ENCODE assay signal across 35 mouse cellular contexts in the genomic region with DNA sequence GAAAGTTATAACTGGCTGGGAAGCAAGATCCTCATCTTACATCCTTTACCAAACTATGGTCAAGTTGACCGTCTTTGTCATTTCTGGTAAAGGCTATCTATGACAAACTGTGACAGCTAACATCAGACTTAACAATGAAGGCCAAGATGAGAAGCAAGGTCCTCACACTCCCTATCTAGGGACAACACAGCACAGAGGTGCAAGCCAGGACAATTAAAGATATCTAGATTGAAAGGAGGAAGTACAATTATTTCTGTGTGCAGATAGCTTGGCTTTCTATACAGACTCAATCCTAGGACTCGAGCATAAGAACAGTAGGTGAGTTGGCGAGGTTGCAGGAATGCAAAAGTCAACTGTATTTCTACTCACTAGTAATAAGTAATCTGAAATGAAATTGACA. TPM values are rescaled to one million over a fixed set of nuclear protein-coding genes. Genes with fewer than 3 reads are reported as not detected.
"Had no signal": no experiment of that assay in that cellular context is flagged by ENCODE, and none has a peak within 500 bp of the region (broad histone marks: within the 10 kb centered on the region; RNA-seq: fewer than 3 reads in every experiment).

No protein-coding gene starts in this region.

- H3K9ac ChIP-seq: heart, embryonic 12.5 days; heart, embryonic 13.5 days; heart, embryonic 15.5 days; hindbrain, embryonic 12.5 days; hindbrain, embryonic 13.5 days; hindbrain, embryonic 14.5 days; hindbrain, embryonic 15.5 days; intestine, embryonic 15.5 days; kidney, embryonic 15.5 days had no signal

- H3K27me3 ChIP-seq: heart, embryonic 12.5 days; heart, embryonic 13.5 days; heart, embryonic 15.5 days; hindbrain, embryonic 12.5 days; hindbrain, embryonic 13.5 days; hindbrain, embryonic 15.5 days; intestine, embryonic 15.5 days; kidney, embryonic 15.5 days had no signal

- H3K4me3 ChIP-seq: heart, embryonic 12.5 days; heart, embryonic 13.5 days; heart, embryonic 15.5 days; hindbrain, embryonic 10.5 days; hindbrain, embryonic 12.5 days; hindbrain, embryonic 13.5 days; hindbrain, embryonic 15.5 days; intestine, embryonic 15.5 days; kidney, embryonic 15.5 days; layer of hippocampus, adult 2 months; left cerebral cortex, adult 2 months had no signal

- H3K9me3 ChIP-seq: heart, embryonic 12.5 days; heart, embryonic 13.5 days; heart, embryonic 15.5 days; hindbrain, embryonic 12.5 days; hindbrain, embryonic 13.5 days; hindbrain, embryonic 15.5 days; intestine, embryonic 15.5 days; kidney, embryonic 15.5 days had no signal

- DNase-seq: heart, postnatal 10 days; heart, postnatal 14 days; heart, postnatal 36 days; heart, postnatal 4 days; kidney, adult 11 months; kidney, adult 18-20 months; kidney, adult 2 months; kidney, adult 8-10 months; kidney, adult 9 months; kidney, postnatal 10 days; kidney, postnatal 14 days; kidney, postnatal 25 days; kidney, postnatal 36 days; kidney, postnatal 4 days; layer of hippocampus, adult 9-11 months; layer of hippocampus, postnatal 36 days had no signal

- H3K27ac ChIP-seq: heart, embryonic 13.5 days; heart, embryonic 15.5 days; hindbrain, embryonic 10.5 days; hindbrain, embryonic 12.5 days; hindbrain, embryonic 13.5 days; hindbrain, embryonic 14.5 days; hindbrain, embryonic 15.5 days; hindbrain, postnatal 0 days; intestine, embryonic 15.5 days; kidney, embryonic 15.5 days; kidney, postnatal 0 days; layer of hippocampus, adult 2 months; left cerebral cortex, adult 2 months had no signal

- ATAC-seq: hindbrain, embryonic 16.5 days; hindbrain, postnatal 0 days; inflammation-experienced regulatory T-cells, adult 6 months; intestine, embryonic 15.5 days; intestine, embryonic 16.5 days; intestine, postnatal 0 days had no signal

RNA-seq across cellular contexts. Expression of gene Pgam2, which starts 2.2 kb away (rescaled TPM):
- total RNA-seq: hematopoietic stem cell, adult 5-6 weeks had no signal
